Mouse (Mus musculus) heart, postnatal 14 days (tissue): ENCODE data around the gene Grpr. TPM values are rescaled to one million over a fixed set of nuclear protein-coding genes. Genes with fewer than 3 reads are reported as not detected.
A peak's percentile ranks its signal among the peaks of the same experiment; 100 is the strongest.

ENCODE experiments used
- DNase-seq, 2 experiments: peaks; one replicate each; pipeline ENCODE4 v3.0.0; 2021 to 2022
- intact Hi-C: fragments of 180-260 bp; cut with DNase I; formaldehyde crosslinking; loops from one replicate; pipeline ENCODE4 v1.15.1; 2025
- long read RNA-seq, 2 experiments: library from polyadenylated mRNA; stranded (forward); transcript quantifications; one replicate each; pipeline ENCODE4 v2.0.0; 2021
- total RNA-seq, 2 experiments: library from RNA; stranded (reverse); gene quantifications; 2 replicates each; pipeline ENCODE4 v1.2.3; 2021

Grpr gene
- total RNA-seq: not detected
- long read RNA-seq, experiment 1: 0 reads
- long read RNA-seq, experiment 2: 0 reads

DNA sequence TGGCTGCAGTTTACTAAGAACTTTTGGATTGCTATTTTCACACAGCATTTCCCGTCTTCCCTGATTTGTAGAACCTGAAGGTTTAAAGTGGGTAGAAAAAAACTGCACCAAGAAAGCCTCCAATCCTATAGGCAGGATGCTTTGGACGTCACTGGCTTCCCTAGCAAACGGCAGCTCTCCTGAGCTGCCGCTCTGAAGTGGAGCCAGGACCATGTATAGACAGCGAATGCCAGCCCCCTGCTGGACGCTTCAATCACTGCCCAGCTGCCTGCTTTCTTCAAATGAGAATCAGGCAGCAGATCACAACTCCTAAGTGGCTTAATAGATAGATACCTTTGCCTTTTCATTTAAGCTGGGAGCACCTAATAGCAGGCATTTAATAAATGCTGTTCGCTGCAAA, at the start of gene Grpr:
Gene Grpr (minus strand): TSS at position 12 of the 400 bp plus-strand sequence.
- peak; percentile 12 to 38 for DNase-seq
- intact Hi-C loops: loop anchor here (10.0 kb wide), 1 partner anchor 515 kb away; no protein-coding TSS in a partner anchor

DNA sequence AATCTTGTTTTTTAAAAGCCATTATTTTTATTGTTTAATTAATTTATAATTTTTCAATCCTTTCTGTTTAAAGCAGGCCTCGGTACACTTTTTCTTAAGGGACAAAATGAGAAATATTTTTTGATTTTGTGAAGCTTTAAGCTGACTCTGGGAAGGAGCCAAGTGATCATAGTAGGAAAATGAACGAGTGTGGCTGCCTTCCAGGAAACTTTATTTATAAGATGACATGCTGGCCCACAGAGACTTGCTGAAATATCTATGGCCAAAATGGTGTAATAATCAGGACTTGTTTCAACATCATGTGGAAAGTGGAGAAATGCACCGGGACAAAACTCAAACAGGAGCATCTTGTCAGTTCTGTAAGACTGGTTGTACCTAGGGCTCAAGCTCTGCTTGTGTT, 11.0 kb upstream of the Grpr start:
- intact Hi-C loops: no loop called here
- DNase-seq: no peak

DNA sequence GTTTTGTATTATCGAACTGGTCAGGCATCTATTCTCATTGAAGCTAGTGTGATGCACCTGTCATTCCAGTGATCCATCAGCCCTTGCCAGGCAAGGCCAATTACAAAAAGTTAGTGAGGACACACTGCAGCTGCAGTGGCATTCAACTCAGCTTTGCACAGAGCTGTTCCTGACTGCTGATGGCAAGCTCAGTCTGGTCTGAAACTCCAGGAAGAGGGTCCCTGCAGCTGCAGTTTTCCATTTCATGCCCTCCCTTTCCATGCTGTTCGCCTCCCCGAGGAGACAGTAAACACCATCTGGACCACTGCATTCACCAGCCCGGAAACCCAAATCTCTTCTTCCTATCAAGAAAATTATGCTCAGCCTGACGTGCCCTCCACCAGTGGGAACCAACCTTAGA, 2.4 kb downstream of the Grpr start:
- intact Hi-C loops: no loop called here
- DNase-seq: no peak

DNA sequence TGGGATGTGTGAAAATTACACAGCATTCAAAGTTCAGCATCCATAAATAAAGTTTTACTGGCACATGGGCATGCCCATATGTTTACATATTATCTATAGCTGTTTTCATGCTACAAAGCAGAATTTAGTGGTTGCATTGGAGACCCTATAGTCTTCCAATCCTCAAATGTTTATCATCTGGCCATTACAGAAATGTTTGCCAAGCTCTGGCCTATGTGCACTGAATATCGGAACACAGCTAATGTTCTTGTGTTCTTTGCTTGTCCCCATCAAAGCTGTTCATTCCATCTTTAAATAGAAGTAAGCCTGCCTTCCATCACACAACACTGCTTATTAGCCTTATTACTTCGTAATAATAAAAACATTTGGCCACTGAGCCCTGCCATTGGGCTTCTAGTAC, 16.6 kb downstream of the Grpr start:
- intact Hi-C loops: no loop called here
- DNase-seq: no peak

DNA sequence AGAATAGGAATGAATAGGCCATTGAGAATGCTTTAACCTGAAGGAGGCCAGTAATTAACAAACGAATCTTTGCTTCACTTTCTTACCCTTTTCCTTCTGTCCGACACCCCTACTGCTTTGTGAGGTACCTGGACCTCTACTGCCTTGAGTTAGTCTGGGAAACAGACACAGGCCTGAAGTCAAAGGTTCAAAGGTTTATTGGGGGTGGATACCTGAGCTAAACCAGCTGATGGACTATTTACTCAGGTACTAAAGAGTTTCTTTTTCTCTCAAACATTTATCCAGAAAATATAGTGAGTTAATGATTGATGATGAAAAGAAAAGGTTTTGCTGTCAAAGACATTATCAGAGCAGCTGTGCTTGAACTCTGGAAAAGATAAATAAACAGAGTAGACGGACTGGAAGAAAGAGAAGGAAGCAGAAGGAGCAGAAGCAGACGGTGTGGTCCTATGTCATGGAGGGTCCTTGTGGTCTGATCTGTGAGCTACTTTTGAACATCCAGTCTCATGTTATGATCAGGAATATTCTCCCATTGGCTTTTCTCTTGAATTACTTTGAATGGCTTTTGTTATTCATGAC, 30.4 kb downstream of the Grpr start:
- no peak for DNase-seq
- intact Hi-C loops: no loop called here

DNA sequence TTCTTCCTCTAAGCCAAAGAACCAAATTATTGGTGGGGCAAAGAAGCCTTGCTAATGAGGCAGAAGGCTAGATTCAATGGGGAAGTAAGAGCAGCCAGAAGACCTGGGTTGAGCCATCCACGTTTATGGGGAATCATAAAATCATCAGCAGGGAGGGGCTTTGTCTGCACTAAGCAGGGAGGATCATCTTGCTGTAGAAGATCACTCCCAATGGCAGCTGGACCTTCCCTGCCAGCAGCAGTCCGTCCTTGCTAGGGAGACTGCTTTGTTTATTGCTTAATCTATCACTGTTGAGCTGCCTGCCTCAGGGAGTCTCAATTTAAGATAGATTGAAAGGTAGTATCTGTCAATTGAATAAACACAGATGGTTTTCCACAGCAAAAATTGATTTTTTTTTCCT, 37.7 kb downstream of the Grpr start:
- DNase-seq: no peak
- intact Hi-C loops: no loop called here

DNA sequence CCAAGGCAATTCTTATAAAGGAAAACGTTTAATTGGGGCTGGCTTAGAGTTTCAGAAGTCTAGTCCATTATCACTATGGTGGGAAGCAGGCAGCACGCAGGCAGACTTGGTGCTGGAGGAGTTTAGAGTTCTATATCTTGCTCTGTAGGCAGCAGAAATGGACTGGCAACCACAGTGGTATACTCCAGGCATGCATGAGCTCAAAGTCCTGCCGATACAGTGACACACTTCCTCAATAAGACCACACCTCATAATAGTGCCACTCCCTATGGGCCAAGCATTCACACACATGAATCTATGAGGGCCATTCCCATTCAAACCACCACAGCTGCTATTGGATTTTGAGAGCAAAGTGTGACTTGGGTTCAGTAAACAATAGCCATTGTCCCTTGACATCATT, 47.4 kb downstream of the Grpr start:
- intact Hi-C loops: no loop called here
- no peak for DNase-seq

Other genes with a start within 250 kb of the Grpr start
- not detected for gene Rnf138rt1, start 211.7 kb upstream of the Grpr start, total RNA-seq